Mouse (Mus musculus) erythroblast, embryonic 14.5 days (primary cell): ENCODE measurements around the gene Ppy. TPM values are rescaled to one million over a fixed set of nuclear protein-coding genes. Genes with fewer than 3 reads are reported as not detected.

Experiments used
- H3K27me3 ChIP-seq: 2 replicates; pipeline ENCODE4 v1.6.1; 2012; ENCODE audit warnings: inconsistent platforms; ENCODE audit not compliant: control insufficient read depth
- H3K36me3 ChIP-seq: 2 replicates; pipeline ENCODE4 v1.6.1; 2012; ENCODE audit warnings: mild to moderate bottlenecking, inconsistent platforms; ENCODE audit not compliant: control insufficient read depth
- H3K4me1 ChIP-seq: 2 replicates; pipeline ENCODE4 v1.6.1; 2012; ENCODE audit warnings: inconsistent platforms; ENCODE audit not compliant: control insufficient read depth
- H3K4me3 ChIP-seq: replicated peaks from 2 replicates; pipeline ENCODE3; 2012; ENCODE audit warnings: moderate library complexity, mild to moderate bottlenecking, inconsistent platforms
- H3K9me3 ChIP-seq: 2 replicates; pipeline ENCODE4 v1.6.1; 2012; ENCODE audit warnings: low read length, inconsistent platforms, mixed read lengths; ENCODE audit not compliant: control insufficient read depth
- GATA1 ChIP-seq: IDR thresholded peaks from 2 replicates; pipeline ENCODE4 v1.6.1; 2012; ENCODE audit warnings: low read length, inconsistent platforms, mixed read lengths
- TAL1 ChIP-seq: IDR thresholded peaks from 3 replicates; pipeline ENCODE4 v1.6.1; 2012; ENCODE audit warnings: low read length, inconsistent platforms, mixed read lengths
- polyA plus RNA-seq: library from polyadenylated mRNA; stranded (reverse); fragments of >175 nt; gene quantifications from 2 replicates; pipeline ENCODE4 v1.2.3, GENCODE M21; 2012

Gene Ppy
- polyA plus RNA-seq, result not detected in 2 replicates

- TF ChIP-seq GATA1, result no peak
- TF ChIP-seq TAL1, result no peak
- Histone ChIP-seq H3K4me1 (peaks cover 41% of the 10 kb centered on the region), H3K27me3 (peaks cover 81% of the 10 kb centered on the region)
Measured at GRCm38 (mm10) chr11:102101219-102101618, at the start of gene Ppy. Ppy (minus strand) TSS chr11:102101319.

GRCm38 (mm10) chr11:102147213-102147989, 46.3 kb upstream of the Ppy start:
- peak overlapping the region; percentile 66 for H3K4me3 ChIP-seq
- peaks cover 63% of the 10 kb centered on the region for H3K27me3 ChIP-seq
- no peak for TF ChIP-seq TAL1

More at GRCm38 (mm10) chr11:102101219-102101618, at the start of gene Ppy:
- no peaks in the 10 kb centered on the region for H3K9me3 ChIP-seq
- H3K36me3 ChIP-seq, result no peaks in the 10 kb centered on the region
- no peak within 1 kb of the TSS for H3K4me3 ChIP-seq

GRCm38 (mm10) chr11:102146531-102146930, 45.4 kb upstream of the Ppy start:
- peak overlapping the region; percentile 66 for H3K4me3 ChIP-seq
- TF ChIP-seq GATA1 (no peak), TAL1 (no peak)
- peaks cover 64% of the 10 kb centered on the region for H3K27me3 ChIP-seq
- peaks cover 19% of the 10 kb centered on the region for H3K36me3 ChIP-seq
- no peaks in the 10 kb centered on the region; the same call in 1 of the 2 replicates for H3K9me3 ChIP-seq
- H3K4me1 ChIP-seq, result peaks cover 26% of the 10 kb centered on the region

More at GRCm38 (mm10) chr11:102147213-102147989, 46.3 kb upstream of the Ppy start:
- Histone ChIP-seq H3K36me3 (peaks cover 22% of the 10 kb centered on the region), H3K9me3 (no peaks in the 10 kb centered on the region; the same call in 1 of the 2 replicates), H3K4me1 (peaks cover 26% of the 10 kb centered on the region)

GRCm38 (mm10) chr11:102146005-102146404, 44.9 kb upstream of the Ppy start:
- Histone ChIP-seq H3K36me3 (peaks cover 17% of the 10 kb centered on the region), H3K27me3 (peaks cover 64% of the 10 kb centered on the region), H3K9me3 (no peaks in the 10 kb centered on the region; the same call in 1 of the 2 replicates), H3K4me3 (peak overlapping the region; percentile 66), H3K4me1 (peaks cover 26% of the 10 kb centered on the region)
- TF ChIP-seq GATA1, result no peak
- TF ChIP-seq TAL1, result no peak

- Histone ChIP-seq H3K4me3 (peak within 1 kb of the TSS; percentile 66), H3K36me3 (peaks cover 14% of the 10 kb centered on the region), H3K4me1 (peaks cover 26% of the 10 kb centered on the region), H3K27me3 (peaks cover 64% of the 10 kb centered on the region), H3K9me3 (no peaks in the 10 kb centered on the region; the same call in 1 of the 2 replicates)
- TF ChIP-seq TAL1, result no peak
Measured at GRCm38 (mm10) chr11:102145471-102146001, 44.4 kb upstream of the Ppy start, which contains the start of gene Nags. Nags (plus strand) TSS chr11:102145513.

GRCm38 (mm10) chr11:102144957-102145470, 43.9 kb upstream of the Ppy start:
- peaks cover 14% of the 10 kb centered on the region for H3K36me3 ChIP-seq
- no peak for TF ChIP-seq GATA1
- no peak for TF ChIP-seq TAL1
- H3K9me3 ChIP-seq, result no peaks in the 10 kb centered on the region; the same call in 1 of the 2 replicates
- H3K4me1 ChIP-seq, result peaks cover 26% of the 10 kb centered on the region
- peaks cover 64% of the 10 kb centered on the region for H3K27me3 ChIP-seq
- peak overlapping the region; percentile 66 for H3K4me3 ChIP-seq

GRCm38 (mm10) chr11:102142355-102142754, 41.2 kb upstream of the Ppy start:
- Histone ChIP-seq H3K36me3 (no peaks in the 10 kb centered on the region), H3K27me3 (peaks cover 53% of the 10 kb centered on the region), H3K4me1 (peaks cover 31% of the 10 kb centered on the region), H3K4me3 (no peak overlapping the region), H3K9me3 (no peaks in the 10 kb centered on the region; the same call in 1 of the 2 replicates)
- no peak for TF ChIP-seq GATA1
- TF ChIP-seq TAL1, result no peak

GRCm38 (mm10) chr11:102140508-102140907, 39.4 kb upstream of the Ppy start:
- Histone ChIP-seq H3K9me3 (no peaks in the 10 kb centered on the region; the same call in 1 of the 2 replicates), H3K4me3 (no peak overlapping the region), H3K36me3 (no peaks in the 10 kb centered on the region), H3K27me3 (peaks cover 40% of the 10 kb centered on the region), H3K4me1 (peaks cover 13% of the 10 kb centered on the region)
- no peak for TF ChIP-seq GATA1
- TF ChIP-seq TAL1, result no peak

GRCm38 (mm10) chr11:102138447-102138740, 37.3 kb upstream of the Ppy start:
- Histone ChIP-seq H3K36me3 (no peaks in the 10 kb centered on the region), H3K4me3 (no peak overlapping the region), H3K27me3 (peaks cover 35% of the 10 kb centered on the region), H3K9me3 (no peaks in the 10 kb centered on the region), H3K4me1 (peaks cover 5% of the 10 kb centered on the region)
- TF ChIP-seq TAL1 (no peak), GATA1 (no peak)
